8 mouse cellular contexts compared by ENCODE assay signal in genomic region chr11:96997380-96997956, GRCm38 (mm10). TPM values are rescaled to one million over a fixed set of nuclear protein-coding genes. Genes with fewer than 3 reads are reported as not detected.
A peak's percentile ranks its signal among the peaks of the same experiment; 100 is the strongest.
DNase-seq lines count a peak whose midpoint lies in the region; ATAC-seq and TF ChIP-seq lines count a peak whose summit lies in the region.

No protein-coding gene starts in this region.

- peak overlapping the region; percentile 71 for H3K9ac ChIP-seq in embryonic facial prominence, embryonic 11.5 days (replicated peaks; ENCODE audit: low read length)
- peak overlapping the region; percentile 54 for H3K9ac ChIP-seq in midbrain, postnatal 0 days (replicated peaks; ENCODE audit: low read length, poor library complexity, severe bottlenecking)

- H3K4me2 ChIP-seq in embryonic facial prominence, embryonic 11.5 days (ENCODE audit: low read depth, low read length), result peak overlapping the region; percentile 63
- H3K4me2 ChIP-seq in midbrain, postnatal 0 days (ENCODE audit: low read depth, low read length, poor library complexity, severe bottlenecking), result peak overlapping the region; percentile 47

- no peak for TF ChIP-seq POLR2A in thymus, adult 2 months (IDR thresholded peaks at IDR 0.05; ENCODE audit: control insufficient read depth, extremely low read depth, insufficient read depth, low read length, poor library complexity)

- no peak for TF ChIP-seq CTCF in thymus, adult 2 months (IDR thresholded peaks at IDR 0.05; ENCODE audit: borderline replicate concordance, control insufficient read depth, extremely low read depth, insufficient read depth, low read length, poor library complexity)
- no peak for TF ChIP-seq CTCF in midbrain, postnatal 0 days (IDR thresholded peaks at IDR 0.05)

- H3K27me3 ChIP-seq in thymus, adult 2 months (ENCODE audit: control insufficient read depth, insufficient read depth, low read length), result no peaks in the 10 kb centered on the region; the same call in 1 of the 2 replicates
- peaks cover 11% of the 10 kb centered on the region; the same call in 1 of the 2 replicates for H3K27me3 ChIP-seq in embryonic facial prominence, embryonic 11.5 days (ENCODE audit: control insufficient read depth, insufficient read depth, low read length)
- no peaks in the 10 kb centered on the region for H3K27me3 ChIP-seq in midbrain, postnatal 0 days (ENCODE audit: insufficient read depth, low read length)

- intact Hi-C loops in heart, postnatal 10 days (cut with DNase I), result no loop called here

- ATAC-seq in embryonic facial prominence, embryonic 11.5 days (replicated peaks; ENCODE audit: insufficient number of reproducible peaks, low FRiP score, low TSS enrichment, low read depth), result 0 out of 2 replicates have a peak, but pooled peaks have one; percentile 27
- no peak for ATAC-seq in midbrain, postnatal 0 days (ENCODE audit: low FRiP score)

- no peak overlapping the region for H3K27ac ChIP-seq in thymus, adult 2 months (ENCODE audit: control insufficient read depth, insufficient read depth, low read length)
- no peak overlapping the region for H3K27ac ChIP-seq in embryonic facial prominence, embryonic 11.5 days (replicated peaks; ENCODE audit: low read depth, low read length)
- H3K27ac ChIP-seq in midbrain, postnatal 0 days (ENCODE audit: low read depth, low read length), result no peak overlapping the region

- H3K9me3 ChIP-seq in embryonic facial prominence, embryonic 11.5 days (replicated peaks; ENCODE audit: control insufficient read depth, low read length), result no peaks in the 10 kb centered on the region
- no peaks in the 10 kb centered on the region for H3K9me3 ChIP-seq in midbrain, postnatal 0 days (ENCODE audit: low read length)

- no peak overlapping the region for H3K4me3 ChIP-seq in thymus, adult 2 months (ENCODE audit: control insufficient read depth, insufficient read depth, low read length)
- H3K4me3 ChIP-seq in embryonic facial prominence, embryonic 11.5 days (ENCODE audit: low read depth, low read length), result peak overlapping the region; percentile 32
- H3K4me3 ChIP-seq in midbrain, postnatal 0 days (ENCODE audit: low read depth, low read length), result peak overlapping the region; percentile 20

- no peaks in the 10 kb centered on the region for H3K36me3 ChIP-seq in thymus, adult 2 months (ENCODE audit: control insufficient read depth, insufficient read depth, low read length)
- no peaks in the 10 kb centered on the region for H3K36me3 ChIP-seq in embryonic facial prominence, embryonic 11.5 days (replicated peaks; ENCODE audit: control insufficient read depth, insufficient read depth, low read depth, low read length)
- H3K36me3 ChIP-seq in midbrain, postnatal 0 days (ENCODE audit: insufficient read depth, low read length), result no peaks in the 10 kb centered on the region

- WGBS in thymus, adult 2 months, result 31% methylated on average over 30 of the region's 30 CpGs
- 4% methylated on average over 30 of the region's 30 CpGs for WGBS in embryonic facial prominence, embryonic 11.5 days
- 6% methylated on average over 25 of the region's 30 CpGs for WGBS in midbrain, postnatal 0 days

- DNase-seq in thymus, postnatal 4 days, result peak; percentile 50
- no peak for DNase-seq in thymus, adult 2 months
- no peak for DNase-seq in embryonic facial prominence, embryonic 11.5 days (ENCODE audit: low spot score)
- DNase-seq in heart, postnatal 10 days, result peak; percentile 38 to 53
- peak; percentile 52 to 74 for DNase-seq in kidney, postnatal 36 days
- DNase-seq in midbrain, postnatal 0 days (ENCODE audit: low spot score), result no peak
- DNase-seq in urinary bladder, postnatal 14 days (ENCODE audit: low spot score), result no peak
- DNase-seq in layer of hippocampus, adult 9-10 months (ENCODE audit: low spot score), result no peak

- peaks cover 49% of the 10 kb centered on the region for H3K4me1 ChIP-seq in thymus, adult 2 months (replicated peaks; ENCODE audit: control insufficient read depth, insufficient read depth, low read length)
- peaks cover 3% of the 10 kb centered on the region; the same call in 1 of the 2 replicates for H3K4me1 ChIP-seq in embryonic facial prominence, embryonic 11.5 days (ENCODE audit: control insufficient read depth, insufficient read depth, low read length)
- H3K4me1 ChIP-seq in midbrain, postnatal 0 days (ENCODE audit: insufficient read depth, low read length), result peaks cover 8% of the 10 kb centered on the region; the same call in 1 of the 2 replicates

RNA-seq across cellular contexts. Expression of gene Sp2, which starts 14.7 kb away (rescaled TPM):
- 46.6 and 63.0 TPM in 2 replicates for polyA plus RNA-seq in thymus, adult 2 months (2012; rRNA removed)
- 15.8 and 18.3 TPM in 2 replicates for polyA plus RNA-seq in embryonic facial prominence, embryonic 11.5 days (2014; fragmentation: Nextera tagmentation; extraction: Ambion mirVana)
- 10 to 100 TPM; 15.0 to 16.1 TPM for total RNA-seq in heart, postnatal 10 days (2021)
- total RNA-seq in midbrain, postnatal 0 days (2014; rRNA removed), result 5.2 and 5.9 TPM in 2 replicates
- 13.4 and 13.7 TPM in 2 replicates for polyA plus RNA-seq in midbrain, postnatal 0 days (2015; fragmentation: Nextera tagmentation; extraction: Ambion mirVana)

RNA-seq across cellular contexts. Expression of gene Sp6, which starts 15.7 kb away (rescaled TPM):
- polyA plus RNA-seq in thymus, adult 2 months (2012; rRNA removed), result 5.6 TPM in 2 replicates
- polyA plus RNA-seq in embryonic facial prominence, embryonic 11.5 days (2014; fragmentation: Nextera tagmentation; extraction: Ambion mirVana), result 0.29 and 0.45 TPM in 2 replicates
- under 1 TPM; 0.12 to 0.15 TPM for total RNA-seq in heart, postnatal 10 days (2021)
- total RNA-seq in midbrain, postnatal 0 days (2014; rRNA removed), result 0.33 and 1.1 TPM in 2 replicates
- 0.43 and 0.51 TPM in 2 replicates for polyA plus RNA-seq in midbrain, postnatal 0 days (2015; fragmentation: Nextera tagmentation; extraction: Ambion mirVana)

RNA-seq across cellular contexts. Expression of gene Scrn2, which starts 32.3 kb away (rescaled TPM):
- 18.6 and 20.5 TPM in 2 replicates for polyA plus RNA-seq in thymus, adult 2 months (2012; rRNA removed)
- 20.4 and 26.0 TPM in 2 replicates for polyA plus RNA-seq in embryonic facial prominence, embryonic 11.5 days (2014; fragmentation: Nextera tagmentation; extraction: Ambion mirVana)
- total RNA-seq in heart, postnatal 10 days (2021), result 10 to 100 TPM; 11.3 to 16.1 TPM
- 19.6 and 22.3 TPM in 2 replicates for total RNA-seq in midbrain, postnatal 0 days (2014; rRNA removed)
- 11.1 and 11.9 TPM in 2 replicates for polyA plus RNA-seq in midbrain, postnatal 0 days (2015; fragmentation: Nextera tagmentation; extraction: Ambion mirVana)

RNA-seq across cellular contexts. Expression of gene Lrrc46, which starts 43.7 kb away (rescaled TPM):
- 0.46 and 0.58 TPM in 2 replicates for polyA plus RNA-seq in thymus, adult 2 months (2012; rRNA removed)
- 1.1 and 1.3 TPM in 2 replicates for polyA plus RNA-seq in embryonic facial prominence, embryonic 11.5 days (2014; fragmentation: Nextera tagmentation; extraction: Ambion mirVana)
- total RNA-seq in heart, postnatal 10 days (2021), result under 1 TPM; 0.31 to 0.45 TPM
- total RNA-seq in midbrain, postnatal 0 days (2014; rRNA removed), result 1.4 and 2.7 TPM in 2 replicates
- 2.4 and 3.3 TPM in 2 replicates for polyA plus RNA-seq in midbrain, postnatal 0 days (2015; fragmentation: Nextera tagmentation; extraction: Ambion mirVana)

RNA-seq across cellular contexts. Expression of gene Mrpl10, which starts 43.9 kb away (rescaled TPM):
- 90.1 and 95.4 TPM in 2 replicates for polyA plus RNA-seq in thymus, adult 2 months (2012; rRNA removed)
- polyA plus RNA-seq in embryonic facial prominence, embryonic 11.5 days (2014; fragmentation: Nextera tagmentation; extraction: Ambion mirVana), result 85.7 and 91.2 TPM in 2 replicates
- total RNA-seq in heart, postnatal 10 days (2021), result 10 to 100 TPM; 85.0 to 86.5 TPM
- 42.1 and 67.7 TPM in 2 replicates for total RNA-seq in midbrain, postnatal 0 days (2014; rRNA removed)
- polyA plus RNA-seq in midbrain, postnatal 0 days (2015; fragmentation: Nextera tagmentation; extraction: Ambion mirVana), result 56.6 and 63.7 TPM in 2 replicates

Comparison
In these comparisons a context has a peak if more than half of its experiments do, and no peak if none do; other contexts are left out.
1. DNase-seq: peak in thymus, postnatal 4 days (single experiment), heart, postnatal 10 days (2 of 2) and kidney, postnatal 36 days (2 of 2); none in thymus, adult 2 months (single experiment), embryonic facial prominence, embryonic 11.5 days (single experiment), midbrain, postnatal 0 days (single experiment), urinary bladder, postnatal 14 days (single experiment) and layer of hippocampus, adult 9-10 months (single experiment).